Mouse (Mus musculus) stomach, postnatal 0 days (tissue): ENCODE measurements at regions not wholly inside any gene's neighbourhood (a gene's known extent, or its start where the extent isn't known, plus 50 kb on each side); places are given as distances from the start of the nearest gene placed in this dataset.

Experiments
- CTCF ChIP-seq: IDR thresholded peaks from 2 replicates; pipeline ENCODE4 v1.5.1; 2016; ENCODE audit warnings: antibody characterized with exemption, low read depth, mild to moderate bottlenecking, moderate library complexity
- EP300 ChIP-seq: optimal IDR thresholded peaks from 2 replicates; pipeline ENCODE3; 2016; ENCODE audit warnings: antibody characterized with exemption

DNA sequence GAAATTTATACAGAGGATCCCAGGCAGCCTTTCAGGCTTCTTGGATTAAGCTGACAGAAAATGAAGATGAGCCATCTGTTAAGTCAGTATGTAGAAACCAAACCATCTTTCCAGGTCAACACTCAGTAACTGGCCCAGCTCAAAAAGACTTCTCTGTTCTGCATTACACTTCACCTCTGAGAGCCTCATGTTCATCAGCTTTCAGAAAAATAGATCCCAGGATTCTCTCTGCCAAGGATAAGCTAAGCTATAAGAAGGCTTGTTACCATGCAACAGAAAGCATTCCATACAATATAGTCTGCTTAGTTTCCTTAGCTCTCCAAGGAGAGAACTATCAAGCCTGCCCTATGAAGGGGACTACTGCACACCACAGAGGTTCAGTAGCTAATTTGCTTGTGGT is 170.1 kb upstream of the Zfp462 start:
- no peak for TF ChIP-seq CTCF
- TF ChIP-seq EP300, result no peak
